Mouse (Mus musculus): Measurements from ENCODE around the gene Satb2.

GRCm38 (mm10) chr1:56892766-56893165 lies 85.7 kb downstream of the Satb2 start:
- TF ChIP-seq CTCF (IDR thresholded peaks at IDR 0.05) (no peak), EP300 (IDR thresholded peaks at IDR 0.05) (no peak)
